Mouse (Mus musculus) testis, adult 2 months (tissue): ENCODE results near the gene Hrasls5. TPM values are rescaled to one million over a fixed set of nuclear protein-coding genes. Genes with fewer than 3 reads are reported as not detected.

Experiments
- H3K27ac ChIP-seq: fragments of 200-500 bp; 2 replicates; pipeline ENCODE4 v1.5.1; 2012; ENCODE audit warnings: low read depth, low read length; ENCODE audit not compliant: control insufficient read depth, insufficient read depth
- H3K27me3 ChIP-seq: fragments of 200-500 bp; 2 replicates; pipeline ENCODE4 v1.6.1; 2012; ENCODE audit warnings: mild to moderate bottlenecking, low read length, moderate library complexity; ENCODE audit not compliant: control insufficient read depth, insufficient read depth
- H3K36me3 ChIP-seq: fragments of 200-500 bp; 2 replicates; pipeline ENCODE4 v1.6.1; 2012; ENCODE audit warnings: mild to moderate bottlenecking, low read length; ENCODE audit not compliant: control insufficient read depth, insufficient read depth
- H3K4me1 ChIP-seq: fragments of 200-500 bp; 2 replicates; pipeline ENCODE4 v1.6.1; 2012; ENCODE audit warnings: low read length; ENCODE audit not compliant: control insufficient read depth, insufficient read depth
- H3K4me3 ChIP-seq: fragments of 200-500 bp; 2 replicates; pipeline ENCODE4 v1.5.1; 2012; ENCODE audit warnings: low read depth, mild to moderate bottlenecking, low read length, moderate library complexity, mixed read lengths; ENCODE audit not compliant: control insufficient read depth
- CTCF ChIP-seq: fragments of 200-500 bp; IDR thresholded peaks from 2 replicates; pipeline ENCODE4 v1.5.1; 2012; ENCODE audit warnings: low read depth, mild to moderate bottlenecking, inconsistent platforms, low read length, moderate library complexity; ENCODE audit not compliant: control insufficient read depth, insufficient read depth, insufficient replicate concordance
- POLR2A ChIP-seq: fragments of 200-500 bp; IDR thresholded peaks from 2 replicates; pipeline ENCODE4 v1.6.1; 2012; ENCODE audit warnings: low read depth, mild to moderate bottlenecking, inconsistent platforms, low read length, moderate library complexity; ENCODE audit not compliant: control insufficient read depth
- polyA plus RNA-seq: library from polyadenylated mRNA; depleted of rRNA; stranded (reverse); fragments of >200 nt; gene quantifications from 2 replicates; pipeline ENCODE4 v1.2.3, GENCODE M21; 2012

The Hrasls5 gene
- polyA plus RNA-seq, 1 experiment = 2,582 TPM

DNA sequence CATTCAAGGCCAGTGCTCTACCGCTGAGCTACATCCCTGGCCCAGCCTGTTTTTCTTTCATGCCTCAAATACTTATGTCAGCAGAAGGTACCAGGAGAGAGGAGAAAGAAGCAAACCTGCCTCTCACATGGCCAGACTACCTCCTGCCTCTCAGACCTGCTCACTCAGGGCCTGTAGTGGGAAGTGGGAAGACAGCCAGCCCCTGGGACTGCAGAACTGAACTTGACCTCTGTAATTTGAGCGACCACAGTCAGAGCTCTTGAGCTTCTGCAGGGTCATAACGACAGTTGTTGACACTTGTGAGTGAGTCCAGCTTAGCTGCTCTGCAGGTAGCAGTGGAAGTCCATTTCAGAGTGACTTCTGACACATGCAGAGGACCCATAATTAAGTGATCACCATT is 20.3 kb upstream of the Hrasls5 start:
- no peaks in the 10 kb centered on the region for H3K36me3 ChIP-seq
- H3K4me3 ChIP-seq = no peak overlapping the region
- no peak overlapping the region for H3K27ac ChIP-seq
- no peak for TF ChIP-seq POLR2A
- TF ChIP-seq CTCF = no peak
- no peaks in the 10 kb centered on the region for H3K27me3 ChIP-seq
- no peaks in the 10 kb centered on the region for H3K4me1 ChIP-seq

DNA sequence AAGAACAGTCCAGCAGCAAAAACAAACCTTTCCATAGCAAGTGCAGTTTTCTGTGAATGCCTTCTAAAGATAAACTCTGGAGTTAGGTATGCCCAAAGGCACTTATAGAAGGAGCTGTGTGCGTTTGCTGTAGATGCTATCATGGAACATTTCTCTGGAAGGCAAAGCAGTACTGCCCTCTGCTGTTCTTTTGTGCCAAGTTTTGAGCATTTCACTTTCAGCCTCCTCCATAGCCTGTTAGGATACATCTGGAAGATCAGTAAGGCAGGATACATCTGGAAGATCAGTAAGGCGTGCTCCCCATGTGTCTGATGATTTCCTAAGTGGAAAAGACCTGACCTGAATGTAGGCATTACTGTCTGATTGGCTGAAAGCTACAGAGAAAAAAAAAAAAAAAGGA is 16.8 kb upstream of the Hrasls5 start:
- no peaks in the 10 kb centered on the region for H3K27me3 ChIP-seq
- H3K36me3 ChIP-seq = no peaks in the 10 kb centered on the region
- TF ChIP-seq POLR2A = no peak
- TF ChIP-seq CTCF = peak; percentile 24; the same call in 1 of the 2 replicates
- H3K4me1 ChIP-seq = no peaks in the 10 kb centered on the region
- no peak overlapping the region for H3K27ac ChIP-seq
- H3K4me3 ChIP-seq = no peak overlapping the region

DNA sequence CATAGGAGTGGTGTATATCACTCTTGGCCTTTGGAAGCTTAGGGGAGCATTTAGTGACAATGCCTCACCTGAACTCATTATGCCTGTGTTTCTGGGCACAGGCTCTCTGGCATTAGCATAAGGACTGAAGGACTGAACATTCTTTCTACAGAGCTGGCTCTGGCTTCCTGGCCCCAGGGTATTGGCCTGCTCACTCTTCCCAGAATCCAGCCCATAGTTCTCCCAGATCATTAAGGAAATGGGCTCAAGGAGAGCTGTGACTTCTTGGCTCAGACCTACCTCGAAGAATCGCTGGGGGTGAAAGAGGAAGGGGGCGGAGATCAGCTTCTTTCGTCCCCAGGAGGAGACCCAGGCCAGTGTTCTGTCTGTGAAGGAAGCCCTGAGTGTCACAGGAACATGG is 13.9 kb upstream of the Hrasls5 start:
- TF ChIP-seq POLR2A (no peak), CTCF (no peak)
- no peaks in the 10 kb centered on the region for H3K27me3 ChIP-seq
- no peak overlapping the region for H3K4me3 ChIP-seq
- no peaks in the 10 kb centered on the region for H3K4me1 ChIP-seq
- no peaks in the 10 kb centered on the region for H3K36me3 ChIP-seq
- no peak overlapping the region for H3K27ac ChIP-seq

DNA sequence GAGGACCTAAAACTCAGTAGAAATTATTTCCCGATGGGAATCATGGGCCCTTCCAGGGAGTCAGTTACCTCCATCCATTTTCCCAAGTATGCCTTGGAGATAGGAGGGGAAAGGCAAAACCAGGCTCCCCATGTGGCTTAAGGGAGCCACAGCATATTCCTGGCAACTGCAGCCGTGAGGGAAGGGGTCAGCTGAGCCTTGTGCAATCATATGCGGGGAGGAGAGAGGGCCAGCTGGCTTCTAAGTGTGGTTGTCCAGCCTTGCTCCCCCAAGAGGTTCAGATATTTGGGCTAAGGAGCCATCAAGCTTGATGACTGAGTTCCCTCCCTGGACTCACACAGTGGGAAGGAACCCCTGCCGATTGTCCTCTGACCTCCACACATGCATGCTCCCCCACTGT is 10.8 kb upstream of the Hrasls5 start:
- TF ChIP-seq CTCF (no peak), POLR2A (no peak)
- H3K4me3 ChIP-seq = no peak overlapping the region
- H3K27ac ChIP-seq = no peak overlapping the region
- no peaks in the 10 kb centered on the region for H3K27me3 ChIP-seq
- H3K36me3 ChIP-seq = no peaks in the 10 kb centered on the region
- peaks cover 5% of the 10 kb centered on the region for H3K4me1 ChIP-seq

DNA sequence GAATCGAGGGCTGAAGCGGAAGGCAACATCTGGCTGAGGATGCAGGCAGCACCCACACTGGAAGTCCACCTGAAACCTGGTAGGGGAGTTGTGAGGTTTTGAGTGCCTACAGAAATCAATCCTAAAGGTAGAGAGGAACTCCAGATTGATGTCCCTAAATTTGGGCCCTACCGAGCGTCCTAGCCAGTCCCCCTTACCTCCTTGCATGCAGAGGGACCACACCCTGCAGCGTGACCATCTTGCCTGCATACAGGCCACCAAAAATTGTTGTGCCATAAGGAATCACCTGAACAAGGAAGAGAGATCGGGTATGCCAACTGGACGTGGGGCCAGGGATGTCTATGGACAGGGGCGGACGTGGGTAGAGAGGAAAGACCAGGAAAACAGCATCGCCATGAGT is 8.2 kb upstream of the Hrasls5 start:
- Histone ChIP-seq H3K4me3 (no peak overlapping the region), H3K36me3 (no peaks in the 10 kb centered on the region), H3K4me1 (peaks cover 20% of the 10 kb centered on the region), H3K27ac (no peak overlapping the region), H3K27me3 (no peaks in the 10 kb centered on the region)
- TF ChIP-seq CTCF = no peak
- no peak for TF ChIP-seq POLR2A

DNA sequence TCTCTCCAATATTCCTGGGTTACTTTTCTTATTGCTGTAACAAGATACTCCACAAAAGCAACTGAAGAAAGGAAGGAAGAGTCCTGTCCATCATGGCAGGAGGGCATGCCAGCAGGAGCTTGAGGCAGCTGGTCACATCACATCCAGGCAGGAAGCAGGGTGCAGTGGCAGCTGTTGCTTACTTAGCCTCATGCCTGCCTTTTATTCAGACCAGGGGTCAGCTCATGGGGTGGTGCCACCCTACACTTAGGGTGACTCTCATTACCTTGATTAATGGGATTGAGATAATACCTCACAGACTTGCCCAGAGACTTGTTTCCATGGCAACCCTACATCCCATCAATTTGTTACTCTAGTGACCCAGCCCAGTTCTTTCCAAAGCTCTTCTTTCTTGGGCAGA is 7.3 kb upstream of the Hrasls5 start:
- Histone ChIP-seq H3K36me3 (no peaks in the 10 kb centered on the region), H3K4me3 (no peak overlapping the region), H3K4me1 (peaks cover 20% of the 10 kb centered on the region), H3K27me3 (no peaks in the 10 kb centered on the region), H3K27ac (no peak overlapping the region)
- TF ChIP-seq POLR2A (no peak), CTCF (no peak)

DNA sequence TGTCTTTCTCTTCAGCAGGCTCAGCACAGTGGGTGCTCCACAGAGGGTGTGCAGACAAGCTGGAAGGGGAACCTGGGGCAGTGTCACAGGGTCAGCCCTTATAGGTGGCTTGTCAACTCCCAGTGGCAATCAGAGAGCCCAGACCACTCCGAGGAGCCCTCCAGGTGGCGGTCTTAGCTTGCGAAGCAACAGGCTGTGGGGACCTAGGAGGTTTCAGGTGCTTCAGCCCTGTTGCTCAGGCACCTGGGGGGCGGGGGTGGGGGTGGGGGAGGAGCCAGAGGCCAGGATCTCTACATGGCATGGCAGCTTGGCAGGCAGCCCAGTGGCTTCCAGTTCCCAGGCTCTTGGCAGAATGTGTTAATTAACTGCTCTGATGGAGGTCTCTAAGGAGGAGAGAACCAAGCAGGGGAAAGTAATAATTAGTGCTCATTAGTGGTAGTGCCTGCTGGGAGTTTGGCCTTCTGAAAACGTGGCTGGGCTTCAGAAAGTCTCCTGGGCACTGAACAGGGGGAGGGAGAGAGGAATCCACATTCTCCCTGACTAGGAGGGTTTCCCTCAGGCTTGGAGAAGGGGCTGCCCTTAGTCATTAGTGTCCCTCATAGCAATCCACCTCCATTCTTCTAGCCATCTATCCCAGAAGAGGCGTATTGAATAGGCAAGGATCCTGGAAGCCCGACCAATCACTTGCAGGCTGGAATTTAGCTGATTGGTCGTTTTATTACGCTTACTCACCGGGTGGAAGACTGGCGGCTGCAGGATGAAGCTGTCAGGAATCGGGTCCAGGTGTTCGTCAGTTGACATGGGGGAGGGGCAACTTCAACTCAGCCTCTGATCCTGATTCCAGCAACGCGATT is 6.2 kb upstream of the Hrasls5 start:
- Histone ChIP-seq H3K27me3 (no peaks in the 10 kb centered on the region), H3K4me1 (peaks cover 20% of the 10 kb centered on the region), H3K27ac (no peak overlapping the region), H3K36me3 (no peaks in the 10 kb centered on the region), H3K4me3 (peak overlapping the region; percentile 37)
- TF ChIP-seq CTCF (no peak), POLR2A (no peak)
